In the genomic region with DNA sequence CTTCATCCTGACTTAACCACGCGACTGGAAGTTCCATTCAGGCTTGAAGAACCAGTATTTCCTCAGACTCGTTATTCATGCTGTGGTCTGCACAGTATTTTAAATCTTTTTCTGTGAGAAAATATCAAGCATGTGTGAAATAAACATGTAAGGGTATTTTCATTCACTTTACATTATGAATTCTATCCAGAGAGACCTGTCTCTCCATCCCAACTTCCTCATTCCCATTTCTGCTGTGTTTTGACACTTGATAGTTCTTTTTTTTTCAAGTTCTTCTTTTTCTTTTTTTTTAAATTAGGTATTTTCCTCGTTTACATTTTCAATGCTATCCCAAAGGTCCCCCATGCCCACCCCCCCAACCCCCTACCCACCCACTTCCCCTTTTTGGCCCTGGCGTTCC, we compare ENCODE assay signal across 29 mouse cellular contexts.
"Had no signal": no experiment of that assay in that cellular context is flagged by ENCODE, and none has a peak within 500 bp of the region (broad histone marks: within the 10 kb centered on the region; RNA-seq: fewer than 3 reads in every experiment).

No protein-coding gene starts in this region.

- H3K36me3 ChIP-seq: limb, embryonic 10.5 days; limb, embryonic 12.5 days; limb, embryonic 13.5 days; limb, embryonic 15.5 days; liver, embryonic 12.5 days; liver, embryonic 13.5 days; liver, embryonic 15.5 days; lung, embryonic 15.5 days; midbrain, embryonic 10.5 days; midbrain, embryonic 12.5 days; midbrain, embryonic 13.5 days; midbrain, embryonic 15.5 days had no signal

- H3K27ac ChIP-seq: left cerebral cortex, adult 2 months; limb, embryonic 10.5 days; limb, embryonic 12.5 days; limb, embryonic 13.5 days; limb, embryonic 15.5 days; liver, embryonic 12.5 days; liver, embryonic 13.5 days; liver, embryonic 14.5 days; liver, embryonic 15.5 days; lung, embryonic 15.5 days; macrophage; midbrain, embryonic 10.5 days; midbrain, embryonic 12.5 days; midbrain, embryonic 13.5 days; midbrain, embryonic 15.5 days had no signal

- H3K9ac ChIP-seq: limb, embryonic 12.5 days; limb, embryonic 13.5 days; limb, embryonic 15.5 days; liver, embryonic 12.5 days; liver, embryonic 13.5 days; liver, embryonic 14.5 days; liver, embryonic 15.5 days; liver, postnatal 0 days; lung, embryonic 14.5 days; lung, embryonic 15.5 days; midbrain, embryonic 12.5 days; midbrain, embryonic 13.5 days; midbrain, embryonic 15.5 days had no signal

- H3K27me3 ChIP-seq: limb, embryonic 12.5 days; limb, embryonic 13.5 days; limb, embryonic 15.5 days; liver, embryonic 12.5 days; liver, embryonic 13.5 days; liver, embryonic 15.5 days; lung, embryonic 15.5 days; megakaryocyte, embryonic 14.5 days; midbrain, embryonic 12.5 days; midbrain, embryonic 13.5 days; midbrain, embryonic 15.5 days had no signal

- H3K4me3 ChIP-seq: left cerebral cortex, adult 2 months; limb, embryonic 10.5 days; limb, embryonic 12.5 days; limb, embryonic 13.5 days; limb, embryonic 15.5 days; liver, embryonic 12.5 days; liver, embryonic 13.5 days; liver, embryonic 15.5 days; lung, embryonic 15.5 days; megakaryocyte, embryonic 14.5 days; midbrain, embryonic 10.5 days; midbrain, embryonic 12.5 days; midbrain, embryonic 13.5 days; midbrain, embryonic 15.5 days; myocyte had no signal

- H3K4me2 ChIP-seq: limb, embryonic 12.5 days; limb, embryonic 13.5 days; limb, embryonic 15.5 days; liver, embryonic 11.5 days; liver, embryonic 12.5 days; liver, embryonic 13.5 days; liver, embryonic 15.5 days; lung, embryonic 14.5 days; lung, embryonic 15.5 days; midbrain, embryonic 11.5 days; midbrain, embryonic 12.5 days; midbrain, embryonic 13.5 days; midbrain, embryonic 15.5 days had no signal

- H3K4me1 ChIP-seq: limb, embryonic 10.5 days; limb, embryonic 12.5 days; limb, embryonic 13.5 days; limb, embryonic 15.5 days; liver, embryonic 12.5 days; liver, embryonic 13.5 days; liver, embryonic 15.5 days; lung, embryonic 15.5 days; megakaryocyte, embryonic 14.5 days; midbrain, embryonic 10.5 days; midbrain, embryonic 12.5 days; midbrain, embryonic 13.5 days; midbrain, embryonic 15.5 days had no signal

- H3K9me3 ChIP-seq: limb, embryonic 10.5 days; limb, embryonic 12.5 days; limb, embryonic 13.5 days; limb, embryonic 15.5 days; liver, embryonic 12.5 days; liver, embryonic 13.5 days; liver, embryonic 15.5 days; lung, embryonic 15.5 days; megakaryocyte, embryonic 14.5 days; midbrain, embryonic 10.5 days; midbrain, embryonic 12.5 days; midbrain, embryonic 13.5 days; midbrain, embryonic 15.5 days had no signal

- DNase-seq: left cerebral cortex, postnatal 4 days; liver; liver, embryonic 13.5 days; liver, postnatal 0 days; lung, adult 18-20 months; lung, adult 2 months; lung, embryonic 14.5 days; lung, postnatal 10 days; lung, postnatal 14 days; lung, postnatal 36 days; lung, postnatal 4 days had no signal
